Mouse (Mus musculus) testis, adult 2 months (tissue): ENCODE results near the gene Tulp4.

Experiments
- CTCF ChIP-seq: fragments of 200-500 bp; IDR thresholded peaks from 2 replicates; pipeline ENCODE4 v1.5.1; 2012; ENCODE audit warnings: low read depth, mild to moderate bottlenecking, inconsistent platforms, low read length, moderate library complexity; ENCODE audit not compliant: control insufficient read depth, insufficient read depth, insufficient replicate concordance
- POLR2A ChIP-seq: fragments of 200-500 bp; IDR thresholded peaks from 2 replicates; pipeline ENCODE4 v1.6.1; 2012; ENCODE audit warnings: low read depth, mild to moderate bottlenecking, inconsistent platforms, low read length, moderate library complexity; ENCODE audit not compliant: control insufficient read depth

DNA sequence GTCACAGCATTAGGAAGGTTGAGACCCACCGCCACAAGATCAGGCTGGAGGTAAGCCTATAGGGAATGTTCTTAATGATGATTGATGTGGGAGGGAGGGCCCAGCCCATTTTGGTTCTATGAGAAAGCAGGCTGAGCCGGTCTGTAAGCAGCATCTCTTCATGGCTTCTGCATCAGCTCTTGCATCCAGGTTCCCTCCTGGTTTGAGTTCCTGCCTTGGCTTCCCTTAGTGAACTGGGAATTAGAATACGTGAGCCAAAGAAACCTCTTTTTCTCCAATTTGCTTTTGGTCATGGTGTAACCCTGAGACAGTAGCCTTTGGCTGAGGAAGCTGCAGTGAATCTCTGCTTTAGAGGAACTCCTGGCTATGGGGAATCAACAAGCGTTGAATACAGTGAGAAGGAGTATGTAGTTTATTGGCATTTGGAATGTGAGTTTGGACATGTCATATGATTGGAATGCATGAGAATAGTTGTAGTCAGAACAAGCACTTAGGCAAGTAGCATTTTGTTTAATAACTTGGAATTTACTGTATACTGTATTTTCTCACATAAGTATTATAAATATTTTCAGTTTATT, 11.0 kb downstream of the Tulp4 start:
- TF ChIP-seq CTCF: no peak
- no peak for TF ChIP-seq POLR2A
